Mouse (Mus musculus): ENCODE measurements around the gene Iqschfp. TPM values are rescaled to one million over a fixed set of nuclear protein-coding genes. Genes with fewer than 3 reads are reported as not detected.

Iqschfp gene
- polyA plus RNA-seq, 1 experiment: 1.2 TPM

- TF ChIP-seq POLR2A (IDR thresholded peaks at IDR 0.05; ENCODE audit: borderline replicate concordance, insufficient read depth, low read length): no peak
- no peak for TF ChIP-seq CTCF (IDR thresholded peaks at IDR 0.05; ENCODE audit: borderline replicate concordance, insufficient read depth, low read depth, low read length)
- no peak for DNase-seq
- no peaks in the 10 kb centered on the region for H3K27me3 ChIP-seq (ENCODE audit: control insufficient read depth, insufficient read depth, low read length)
- no peak overlapping the region for H3K4me3 ChIP-seq (replicated peaks; ENCODE audit: insufficient read depth, low read depth, low read length)
- H3K4me1 ChIP-seq (ENCODE audit: control insufficient read depth, insufficient read depth, low read length): no peaks in the 10 kb centered on the region
- no peak overlapping the region for H3K27ac ChIP-seq (ENCODE audit: insufficient read depth, low read length)
- 45% methylated on average over 7 of the region's 7 CpGs for WGBS
These were observed 391.0 kb downstream of the Iqschfp start for GRCm38 (mm10) chr3:68282844-68283594.

GRCm38 (mm10) chr3:68283595-68283991, 391.6 kb downstream of the Iqschfp start:
- DNase-seq: no peak
- H3K27me3 ChIP-seq (ENCODE audit: control insufficient read depth, insufficient read depth, low read length): no peaks in the 10 kb centered on the region
- no peak overlapping the region for H3K27ac ChIP-seq (ENCODE audit: insufficient read depth, low read length)
- no peak for TF ChIP-seq POLR2A (IDR thresholded peaks at IDR 0.05; ENCODE audit: borderline replicate concordance, insufficient read depth, low read length)
- TF ChIP-seq CTCF (IDR thresholded peaks at IDR 0.05; ENCODE audit: borderline replicate concordance, insufficient read depth, low read depth, low read length): no peak
- H3K4me3 ChIP-seq (replicated peaks; ENCODE audit: insufficient read depth, low read depth, low read length): no peak overlapping the region
- 48% methylated on average over 10 of the region's 10 CpGs for WGBS
- H3K4me1 ChIP-seq (ENCODE audit: control insufficient read depth, insufficient read depth, low read length): no peaks in the 10 kb centered on the region

GRCm38 (mm10) chr3:68284500-68284899, 392.5 kb downstream of the Iqschfp start:
- TF ChIP-seq POLR2A (IDR thresholded peaks at IDR 0.05; ENCODE audit: borderline replicate concordance, insufficient read depth, low read length): no peak
- Histone ChIP-seq H3K4me1 (ENCODE audit: control insufficient read depth, insufficient read depth, low read length) (no peaks in the 10 kb centered on the region), H3K27ac (ENCODE audit: insufficient read depth, low read length) (no peak overlapping the region), H3K4me3 (replicated peaks; ENCODE audit: insufficient read depth, low read depth, low read length) (no peak overlapping the region), H3K27me3 (ENCODE audit: control insufficient read depth, insufficient read depth, low read length) (no peaks in the 10 kb centered on the region)
- WGBS: 39% methylated on average over 2 of the region's 2 CpGs
- no peak for DNase-seq

GRCm38 (mm10) chr3:68296752-68297151, 404.7 kb downstream of the Iqschfp start:
- no peaks in the 10 kb centered on the region for H3K27me3 ChIP-seq (ENCODE audit: control insufficient read depth, insufficient read depth, low read length)
- TF ChIP-seq POLR2A (IDR thresholded peaks at IDR 0.05; ENCODE audit: borderline replicate concordance, insufficient read depth, low read length) (no peak), CTCF (IDR thresholded peaks at IDR 0.05; ENCODE audit: borderline replicate concordance, insufficient read depth, low read depth, low read length) (no peak)
- no peak for DNase-seq
- no peaks in the 10 kb centered on the region; the same call in 1 of the 2 replicates for H3K4me1 ChIP-seq (ENCODE audit: control insufficient read depth, insufficient read depth, low read length)
- no peak overlapping the region for H3K27ac ChIP-seq (ENCODE audit: insufficient read depth, low read length)
- H3K4me3 ChIP-seq (replicated peaks; ENCODE audit: insufficient read depth, low read depth, low read length): no peak overlapping the region
- 72% methylated on average over 7 of the region's 7 CpGs for WGBS

GRCm38 (mm10) chr3:68305647-68306046, 413.6 kb downstream of the Iqschfp start:
- 36% methylated on average over 1 of the region's 1 CpGs for WGBS
- H3K27me3 ChIP-seq (ENCODE audit: control insufficient read depth, insufficient read depth, low read length): no peaks in the 10 kb centered on the region
- no peak overlapping the region for H3K27ac ChIP-seq (ENCODE audit: insufficient read depth, low read length)
- no peak for DNase-seq
- H3K4me1 ChIP-seq (ENCODE audit: control insufficient read depth, insufficient read depth, low read length): no peaks in the 10 kb centered on the region
- H3K4me3 ChIP-seq (replicated peaks; ENCODE audit: insufficient read depth, low read depth, low read length): no peak overlapping the region
- no peak for TF ChIP-seq POLR2A (IDR thresholded peaks at IDR 0.05; ENCODE audit: borderline replicate concordance, insufficient read depth, low read length)
- TF ChIP-seq CTCF (IDR thresholded peaks at IDR 0.05; ENCODE audit: borderline replicate concordance, insufficient read depth, low read depth, low read length): no peak

GRCm38 (mm10) chr3:68306726-68307125, 414.7 kb downstream of the Iqschfp start:
- no peak overlapping the region for H3K4me3 ChIP-seq (replicated peaks; ENCODE audit: insufficient read depth, low read depth, low read length)
- no peak overlapping the region for H3K27ac ChIP-seq (ENCODE audit: insufficient read depth, low read length)
- H3K4me1 ChIP-seq (ENCODE audit: control insufficient read depth, insufficient read depth, low read length): no peaks in the 10 kb centered on the region
- WGBS: 71% methylated on average over 4 of the region's 4 CpGs
- no peak for DNase-seq
- H3K27me3 ChIP-seq (ENCODE audit: control insufficient read depth, insufficient read depth, low read length): no peaks in the 10 kb centered on the region
- TF ChIP-seq CTCF (IDR thresholded peaks at IDR 0.05; ENCODE audit: borderline replicate concordance, insufficient read depth, low read depth, low read length): no peak
- no peak for TF ChIP-seq POLR2A (IDR thresholded peaks at IDR 0.05; ENCODE audit: borderline replicate concordance, insufficient read depth, low read length)

- Histone ChIP-seq H3K27ac (ENCODE audit: insufficient read depth, low read length) (no peak overlapping the region), H3K4me1 (ENCODE audit: control insufficient read depth, insufficient read depth, low read length) (no peaks in the 10 kb centered on the region), H3K27me3 (ENCODE audit: control insufficient read depth, insufficient read depth, low read length) (no peaks in the 10 kb centered on the region), H3K4me3 (replicated peaks; ENCODE audit: insufficient read depth, low read depth, low read length) (no peak overlapping the region)
- TF ChIP-seq POLR2A (IDR thresholded peaks at IDR 0.05; ENCODE audit: borderline replicate concordance, insufficient read depth, low read length) (no peak), CTCF (IDR thresholded peaks at IDR 0.05; ENCODE audit: borderline replicate concordance, insufficient read depth, low read depth, low read length) (no peak)
- no peak for DNase-seq
- 74% methylated on average over 6 of the region's 6 CpGs for WGBS
These were observed 433.5 kb downstream of the Iqschfp start for GRCm38 (mm10) chr3:68325575-68325974.

GRCm38 (mm10) chr3:68332515-68332914, 440.5 kb downstream of the Iqschfp start:
- Histone ChIP-seq H3K27me3 (ENCODE audit: control insufficient read depth, insufficient read depth, low read length) (no peaks in the 10 kb centered on the region), H3K27ac (ENCODE audit: insufficient read depth, low read length) (no peak overlapping the region), H3K4me1 (ENCODE audit: control insufficient read depth, insufficient read depth, low read length) (no peaks in the 10 kb centered on the region), H3K4me3 (replicated peaks; ENCODE audit: insufficient read depth, low read depth, low read length) (no peak overlapping the region)
- 8% methylated on average over 2 of the region's 2 CpGs for WGBS
- TF ChIP-seq CTCF (IDR thresholded peaks at IDR 0.05; ENCODE audit: borderline replicate concordance, insufficient read depth, low read depth, low read length) (no peak), POLR2A (IDR thresholded peaks at IDR 0.05; ENCODE audit: borderline replicate concordance, insufficient read depth, low read length) (no peak)
- peak in 1 of 2 experiments; percentile 21 for DNase-seq
